Mouse (Mus musculus): Measurements from ENCODE around the gene Gm9945.

Gene Gm9945

GRCm38 (mm10) chr11:53493243-53493955, 13.4 kb downstream of the Gm9945 start:
- DNase-seq (ENCODE audit: low spot score in 2 of 2): no peak

GRCm38 (mm10) chr11:53495417-53495816, 15.5 kb downstream of the Gm9945 start:
- DNase-seq (ENCODE audit: low spot score in 2 of 2): no peak

- no peak for DNase-seq (ENCODE audit: low spot score in 2 of 2)
Observed at GRCm38 (mm10) chr11:53496946-53497345, 17.0 kb downstream of the Gm9945 start.

GRCm38 (mm10) chr11:53500569-53500968, 20.6 kb downstream of the Gm9945 start:
- no peak for DNase-seq (ENCODE audit: low spot score in 2 of 2)

DNA sequence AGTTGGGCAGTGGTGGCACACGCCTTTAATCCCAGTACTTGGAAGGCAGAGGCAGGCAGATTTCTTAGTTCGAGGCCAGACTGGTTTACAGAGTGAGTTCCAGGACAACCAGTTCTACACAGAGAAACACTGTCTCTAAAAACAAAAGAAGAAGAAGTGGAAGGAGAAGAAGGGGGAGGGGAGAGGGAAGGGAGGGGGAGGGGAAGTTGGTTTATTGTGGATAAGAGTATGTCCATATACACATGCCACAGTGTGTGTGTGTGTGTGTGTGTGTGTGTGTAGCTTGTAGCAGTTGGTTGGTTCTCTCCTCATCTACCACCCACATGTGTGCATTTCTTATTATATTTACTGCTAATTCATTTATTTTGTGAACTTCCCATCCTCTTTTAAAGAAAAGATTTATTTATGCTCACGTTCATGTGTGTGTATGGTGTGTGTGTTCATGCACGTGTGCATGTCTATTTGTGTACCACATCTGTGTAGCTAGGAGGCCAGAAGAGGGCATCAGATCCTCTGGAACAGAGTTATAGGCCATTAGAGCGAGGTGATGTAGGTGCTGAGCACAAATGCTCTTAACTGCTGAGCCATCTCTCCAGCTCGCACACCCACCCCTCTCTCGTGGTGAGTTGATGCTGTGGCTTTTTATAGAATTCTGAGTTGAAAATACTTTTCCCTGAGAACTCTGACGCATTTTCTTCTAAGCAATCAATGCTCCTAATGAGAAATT, 22.2 kb downstream of the Gm9945 start:
- DNase-seq (ENCODE audit: low spot score in 2 of 2): no peak

DNA sequence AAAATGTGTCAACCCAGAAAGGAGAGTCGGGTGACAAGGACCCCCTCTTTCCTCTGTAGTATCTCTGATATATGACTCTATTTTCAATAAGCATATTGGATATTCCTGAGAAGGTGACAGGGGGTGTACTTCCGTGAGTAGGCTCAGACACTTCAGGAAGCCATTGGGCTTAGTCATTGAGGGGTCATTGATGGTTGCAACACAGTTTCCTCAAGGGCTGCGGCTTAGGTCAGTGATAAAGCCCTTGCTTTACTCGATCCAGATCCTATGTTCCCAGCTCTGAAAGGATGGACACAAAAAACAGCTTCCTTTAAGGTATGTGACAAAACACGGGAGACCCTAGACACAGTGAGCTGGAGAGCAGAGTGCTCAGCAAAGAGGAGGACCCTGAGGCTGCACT, 23.8 kb downstream of the Gm9945 start:
- DNase-seq (ENCODE audit: low spot score in 2 of 2): no peak

DNA sequence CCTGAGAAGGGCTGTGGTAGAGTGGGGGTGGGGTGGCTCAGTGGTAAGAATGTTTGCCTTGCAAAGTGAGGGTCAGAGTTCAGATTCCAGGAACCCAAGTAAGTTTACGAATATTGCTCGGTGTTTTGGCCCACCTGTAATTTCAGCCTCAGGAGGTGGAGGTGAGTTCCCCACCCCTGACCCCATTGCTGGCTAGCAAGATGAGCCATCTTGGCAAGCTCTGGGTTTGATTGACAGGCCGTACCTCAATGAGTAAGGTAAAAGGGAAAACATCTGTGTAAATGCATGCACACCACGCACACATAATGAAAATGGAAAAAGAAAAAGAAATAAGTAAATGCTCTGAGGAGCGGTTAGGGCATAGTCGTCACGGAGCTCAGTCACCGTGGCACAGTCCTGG, 24.4 kb downstream of the Gm9945 start:
- DNase-seq (ENCODE audit: low spot score in 2 of 2): no peak

GRCm38 (mm10) chr11:53505026-53505663, 25.2 kb downstream of the Gm9945 start:
- DNase-seq (ENCODE audit: low spot score in 2 of 2): no peak

DNA sequence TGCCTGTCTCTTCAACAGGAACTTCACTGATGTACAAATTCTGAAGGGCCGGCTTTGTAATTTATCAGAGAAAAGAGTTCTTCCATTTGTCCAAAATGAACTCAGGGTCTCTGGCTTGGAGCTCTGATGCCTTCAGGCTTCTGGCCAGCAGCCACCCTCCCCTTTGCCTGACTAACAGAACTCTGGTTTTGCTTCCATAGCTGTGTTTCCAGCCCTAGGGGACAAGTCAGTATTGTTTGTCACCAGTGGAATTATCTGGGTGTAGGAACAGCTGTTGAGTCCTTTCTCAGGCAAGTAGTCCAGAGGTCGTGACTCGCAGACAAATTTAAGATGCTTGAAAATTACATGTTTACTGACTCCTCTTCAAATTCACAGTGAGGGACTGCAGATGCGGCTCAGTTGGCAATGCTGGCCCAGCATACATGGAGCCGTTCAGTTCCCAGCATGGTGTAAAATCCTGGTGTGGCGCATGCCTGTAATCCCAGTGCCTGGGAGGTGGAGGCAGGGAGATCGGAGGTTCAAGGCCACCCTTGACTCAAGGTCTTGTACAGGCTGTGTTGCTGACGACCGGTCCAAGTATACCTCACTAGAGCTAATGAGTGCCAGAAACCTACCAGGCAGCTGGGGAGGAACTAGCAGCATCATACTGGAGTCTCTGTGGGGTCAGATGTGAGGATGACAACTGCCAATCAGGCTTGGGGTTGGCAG, 27.3 kb downstream of the Gm9945 start:
- no peak for DNase-seq (ENCODE audit: low spot score in 2 of 2)

GRCm38 (mm10) chr11:53508152-53508551, 28.2 kb downstream of the Gm9945 start:
- DNase-seq (ENCODE audit: low spot score in 2 of 2): no peak

GRCm38 (mm10) chr11:53508591-53508990, 28.6 kb downstream of the Gm9945 start:
- no peak for DNase-seq (ENCODE audit: low spot score in 2 of 2)

DNA sequence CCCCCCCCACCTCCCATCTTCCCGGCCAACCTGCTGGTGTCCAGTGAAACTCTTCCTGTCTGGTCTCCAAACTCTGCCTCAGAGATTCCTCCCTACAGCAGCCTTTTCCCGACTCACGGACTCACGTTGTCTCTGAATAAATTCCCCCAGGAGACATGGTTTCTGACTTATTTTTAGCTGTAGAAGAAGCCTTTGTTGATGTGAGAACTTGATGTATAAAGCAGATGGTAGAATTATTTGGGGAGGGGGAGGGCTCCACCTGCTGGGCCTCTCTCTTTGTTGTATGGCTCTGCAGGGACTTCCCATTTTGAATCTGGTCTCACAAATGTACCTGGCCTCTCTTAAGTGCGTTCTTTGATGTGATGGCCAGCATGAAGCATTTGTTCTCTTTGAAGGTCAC, 30.4 kb downstream of the Gm9945 start:
- DNase-seq (ENCODE audit: low spot score in 2 of 2): no peak

GRCm38 (mm10) chr11:53516775-53517627, 37.0 kb downstream of the Gm9945 start:
- peak in 1 of 2 experiments; percentile 28 for DNase-seq (ENCODE audit: low spot score in 2 of 2)

DNA sequence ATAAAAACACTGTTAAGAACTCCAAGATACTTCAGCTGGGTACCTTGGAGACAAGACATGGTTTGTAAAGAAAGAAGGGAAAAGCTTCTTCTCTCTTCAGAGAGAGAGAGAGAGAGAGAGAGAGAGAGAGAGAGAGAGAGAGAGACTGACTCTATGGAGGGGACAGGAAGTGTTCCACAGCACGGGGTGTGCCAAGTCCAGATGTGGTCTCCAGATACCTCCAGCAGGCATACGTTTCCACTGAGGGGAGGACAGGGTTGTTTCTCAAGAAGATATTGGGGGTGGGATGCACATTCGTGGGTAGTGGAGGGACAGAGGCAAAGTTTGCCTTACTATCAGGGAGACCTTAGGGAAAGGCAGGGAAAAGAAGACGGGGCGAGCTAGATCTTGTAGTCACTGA, 38.8 kb downstream of the Gm9945 start:
- peak in 1 of 2 experiments; percentile 52 for DNase-seq (ENCODE audit: low spot score in 2 of 2)

GRCm38 (mm10) chr11:53519207-53520121, 39.5 kb downstream of the Gm9945 start, which contains the start of gene Sept8:
Gene Sept8, plus strand, starts transcription at chr11:53519257.
- peak; percentile 65 to 84 for DNase-seq (ENCODE audit: low spot score in 2 of 2)

DNA sequence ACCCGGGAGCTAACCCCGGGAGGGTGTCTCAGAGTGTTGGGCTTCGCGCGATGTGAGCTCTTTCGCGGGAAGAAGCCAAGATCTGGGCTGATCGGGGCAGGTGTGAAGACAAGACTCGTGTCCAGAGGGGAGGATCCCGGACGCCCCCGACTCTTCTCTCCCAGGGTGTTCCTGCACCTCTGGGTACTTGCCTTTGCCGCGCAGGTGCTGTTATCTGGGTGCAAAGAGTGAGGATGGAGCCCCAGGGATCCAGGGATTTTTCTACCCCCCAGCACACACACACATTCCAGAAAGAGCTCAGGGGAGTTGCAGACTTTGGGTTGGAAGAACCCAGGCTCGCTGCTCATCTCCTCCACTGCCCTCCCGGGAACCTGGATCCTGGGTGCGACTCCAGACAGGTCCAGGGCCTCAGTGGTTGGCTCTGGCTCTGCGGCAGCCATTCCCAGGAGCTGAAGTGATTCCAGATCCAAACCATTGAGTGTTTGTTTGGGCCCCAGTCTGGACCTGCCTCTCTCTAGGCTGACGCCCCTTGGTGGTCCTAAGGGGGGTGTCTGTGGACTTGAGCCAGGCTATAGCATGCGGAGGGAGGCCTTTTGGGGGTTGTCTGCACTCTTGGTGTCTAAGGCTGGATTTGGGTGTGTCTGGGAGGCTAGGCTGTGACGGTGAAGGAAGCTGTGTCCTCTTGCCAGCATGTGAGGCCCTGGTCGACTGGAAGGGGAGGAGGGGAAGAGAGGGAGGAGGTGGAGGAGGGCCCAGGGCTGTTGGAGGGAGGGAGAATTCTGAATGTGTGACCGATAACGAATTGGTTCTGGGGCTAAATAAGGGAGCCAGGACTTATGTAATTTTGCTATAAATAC, 40.4 kb downstream of the Gm9945 start:
- peak; percentile 70 to 75 for DNase-seq (ENCODE audit: low spot score in 2 of 2)

DNA sequence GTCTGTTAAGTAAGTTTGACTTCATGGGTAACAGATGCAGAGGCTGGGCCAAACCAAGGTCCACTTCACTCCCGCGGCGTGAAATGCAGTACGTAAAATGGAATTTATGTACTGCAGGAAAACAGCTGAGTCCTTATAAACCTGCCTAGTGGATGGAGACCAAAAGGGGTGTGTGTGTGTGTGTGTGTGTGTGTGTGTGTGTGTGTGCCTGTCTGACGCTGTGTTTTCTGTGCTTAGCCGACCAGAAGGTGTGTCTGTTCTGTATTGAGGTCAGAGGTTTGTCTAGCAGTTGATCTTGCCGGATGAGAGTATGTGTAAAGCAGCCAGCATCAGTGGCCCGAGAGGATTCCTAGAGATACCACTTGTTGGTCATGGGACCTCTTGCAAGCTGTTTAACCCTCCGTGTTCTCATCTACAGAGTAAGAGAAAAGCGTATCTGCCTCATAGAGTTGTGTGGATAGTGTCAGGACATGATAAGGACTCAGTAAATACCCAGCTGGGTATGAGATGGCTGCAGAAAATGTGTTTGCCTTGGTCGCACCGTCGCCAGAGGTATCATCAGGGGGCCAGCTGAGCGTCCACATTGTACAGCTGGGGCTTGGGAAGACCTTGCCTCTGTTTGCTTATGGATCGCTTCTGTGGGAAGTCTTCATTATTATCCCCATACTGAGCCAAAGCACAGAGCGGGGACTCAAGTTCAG, 41.3 kb downstream of the Gm9945 start:
- DNase-seq (ENCODE audit: low spot score in 2 of 2): no peak

- peak in 1 of 2 experiments; percentile 31 for DNase-seq (ENCODE audit: low spot score in 2 of 2)
Observed at GRCm38 (mm10) chr11:53521821-53522131, 41.8 kb downstream of the Gm9945 start.

- no peak for DNase-seq (ENCODE audit: low spot score in 2 of 2)
Observed at GRCm38 (mm10) chr11:53522362-53522761, 42.4 kb downstream of the Gm9945 start.
